Mouse (Mus musculus): Measurements from ENCODE around the gene Sertad4.

The Sertad4 gene

GRCm38 (mm10) chr1:192852047-192852446, 3.5 kb downstream of the Sertad4 start:
- no peak for DNase-seq (ENCODE audit: extremely low read depth, low read depth)

GRCm38 (mm10) chr1:192851640-192852039, 3.9 kb downstream of the Sertad4 start:
- no peak for DNase-seq (ENCODE audit: extremely low read depth, low read depth)

- DNase-seq (ENCODE audit: extremely low read depth, low read depth) = no peak
Measured at GRCm38 (mm10) chr1:192851126-192851525, 4.4 kb downstream of the Sertad4 start.

- no peak for DNase-seq (ENCODE audit: extremely low read depth, low read depth)
Measured at GRCm38 (mm10) chr1:192849616-192850015, 5.9 kb downstream of the Sertad4 start.

GRCm38 (mm10) chr1:192847254-192847653, 8.3 kb downstream of the Sertad4 start:
- DNase-seq (ENCODE audit: extremely low read depth, low read depth) = no peak

- no peak for DNase-seq (ENCODE audit: extremely low read depth, low read depth)
Measured at GRCm38 (mm10) chr1:192841094-192841813, 14.3 kb downstream of the Sertad4 start.

GRCm38 (mm10) chr1:192840655-192841054, 14.9 kb downstream of the Sertad4 start:
- no peak for DNase-seq (ENCODE audit: extremely low read depth, low read depth)

GRCm38 (mm10) chr1:192835211-192835681, 20.3 kb downstream of the Sertad4 start:
- no peak for DNase-seq (ENCODE audit: extremely low read depth, low read depth)

- DNase-seq (ENCODE audit: extremely low read depth, low read depth) = no peak
Measured at GRCm38 (mm10) chr1:192834361-192835210, 21.0 kb downstream of the Sertad4 start.

- no peak for DNase-seq (ENCODE audit: extremely low read depth, low read depth)
Measured at GRCm38 (mm10) chr1:192833586-192833985, 22.0 kb downstream of the Sertad4 start.

GRCm38 (mm10) chr1:192833097-192833496, 22.5 kb downstream of the Sertad4 start:
- DNase-seq (ENCODE audit: extremely low read depth, low read depth) = no peak

- no peak for DNase-seq (ENCODE audit: extremely low read depth, low read depth)
Measured at GRCm38 (mm10) chr1:192832338-192832737, 23.2 kb downstream of the Sertad4 start.

GRCm38 (mm10) chr1:192830444-192830843, 25.1 kb downstream of the Sertad4 start:
- DNase-seq (ENCODE audit: extremely low read depth, low read depth) = no peak

GRCm38 (mm10) chr1:192828928-192829327, 26.6 kb downstream of the Sertad4 start:
- DNase-seq (ENCODE audit: extremely low read depth, low read depth) = no peak

- DNase-seq (ENCODE audit: extremely low read depth, low read depth) = no peak
Measured at GRCm38 (mm10) chr1:192827955-192828354, 27.6 kb downstream of the Sertad4 start.

GRCm38 (mm10) chr1:192825746-192826145, 29.8 kb downstream of the Sertad4 start:
- peak; percentile 63 for DNase-seq (ENCODE audit: extremely low read depth, low read depth)

GRCm38 (mm10) chr1:192822652-192823525, 32.7 kb downstream of the Sertad4 start:
- DNase-seq (ENCODE audit: extremely low read depth, low read depth) = no peak

GRCm38 (mm10) chr1:192822309-192822651, 33.3 kb downstream of the Sertad4 start:
- no peak for DNase-seq (ENCODE audit: extremely low read depth, low read depth)

- DNase-seq (ENCODE audit: extremely low read depth, low read depth) = no peak
Measured at GRCm38 (mm10) chr1:192818334-192818733, 37.2 kb downstream of the Sertad4 start.

GRCm38 (mm10) chr1:192815789-192816188, 39.8 kb downstream of the Sertad4 start:
- no peak for DNase-seq (ENCODE audit: extremely low read depth, low read depth)

- no peak for DNase-seq (ENCODE audit: extremely low read depth, low read depth)
Measured at GRCm38 (mm10) chr1:192814700-192815099, 40.9 kb downstream of the Sertad4 start.
